In the genomic region with DNA sequence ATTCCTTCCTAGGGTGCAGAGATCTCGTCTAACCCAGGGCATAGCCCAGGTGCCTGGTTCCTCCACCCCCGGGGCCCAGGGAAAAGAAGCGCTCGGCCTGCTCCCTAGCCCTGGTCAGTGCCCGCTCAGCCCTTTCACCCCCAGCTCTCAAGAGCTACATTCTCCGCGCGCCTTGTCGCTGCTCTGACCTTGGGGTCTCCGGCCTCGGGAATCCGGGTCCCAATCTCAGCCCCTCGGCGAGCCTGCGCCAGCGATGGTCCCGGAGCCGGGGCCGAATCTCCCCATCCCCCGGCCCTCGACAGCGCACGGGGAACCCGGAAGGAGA, we compare ENCODE assay signal across 8 mouse cellular contexts. TPM values are rescaled to one million over a fixed set of nuclear protein-coding genes. Genes with fewer than 3 reads are reported as not detected.
A peak's percentile ranks its signal among the peaks of the same experiment; 100 is the strongest.
DNase-seq lines count a peak whose midpoint lies in the region; ATAC-seq and TF ChIP-seq lines count a peak whose summit lies in the region.

No protein-coding gene starts in this region.

- no peaks in the 10 kb centered on the region for H3K79me3 ChIP-seq in C2C12 (ENCODE audit: low read depth)

- peak overlapping the region; percentile 87 for H3K9ac ChIP-seq in heart, embryonic 16.5 days (ENCODE audit: low read length)
- H3K9ac ChIP-seq in liver, embryonic 15.5 days, result no peak overlapping the region

- H3K79me2 ChIP-seq in C2C12 (ENCODE audit: control insufficient read depth, insufficient read depth), result no peaks in the 10 kb centered on the region

- no peaks in the 10 kb centered on the region for H3K36me3 ChIP-seq in C2C12 (ENCODE audit: control insufficient read depth, insufficient read depth)
- H3K36me3 ChIP-seq in heart, embryonic 16.5 days (ENCODE audit: control insufficient read depth, insufficient read depth), result no peaks in the 10 kb centered on the region
- H3K36me3 ChIP-seq in liver, embryonic 15.5 days (replicated peaks), result no peaks in the 10 kb centered on the region

- peak overlapping the region; percentile 91 for H3K4me2 ChIP-seq in heart, embryonic 16.5 days (ENCODE audit: low read depth, low read length)
- H3K4me2 ChIP-seq in liver, embryonic 15.5 days, result peak overlapping the region; percentile 72

- ATAC-seq in heart, embryonic 16.5 days (replicated peaks; ENCODE audit: extremely low read depth, insufficient read depth, low FRiP score), result peak; percentile 21; the same call in 1 of the 2 replicates
- ATAC-seq in liver, embryonic 15.5 days (ENCODE audit: insufficient read depth), result no peak
- no peak for ATAC-seq in erythroid progenitor cell, adult 5-6 weeks (replicated peaks; ENCODE audit: low FRiP score, poor library complexity, severe bottlenecking)

- 2% methylated on average over 23 of the region's 24 CpGs for WGBS in heart, embryonic 16.5 days
- 3% methylated on average over 24 of the region's 24 CpGs for WGBS in liver, embryonic 15.5 days (ENCODE audit: insufficient replicate concordance)

- H3K4me3 ChIP-seq in C2C12 (ENCODE audit: insufficient read depth, poor library complexity, severe bottlenecking), result no peak overlapping the region
- peak overlapping the region; percentile 75 for H3K4me3 ChIP-seq in heart, embryonic 16.5 days (ENCODE audit: low read length)
- H3K4me3 ChIP-seq in liver, embryonic 15.5 days (replicated peaks), result peak overlapping the region; percentile 46

- H3K27ac ChIP-seq in heart, embryonic 16.5 days (ENCODE audit: low read length), result peak overlapping the region; percentile 25
- H3K27ac ChIP-seq in liver, embryonic 15.5 days (replicated peaks), result no peak overlapping the region

- no peak for TF ChIP-seq CTCF in C2C12 (IDR thresholded peaks at IDR 0.05; ENCODE audit: control insufficient read depth, insufficient read depth, insufficient read length)

- no peaks in the 10 kb centered on the region for H3K27me3 ChIP-seq in C2C12 (ENCODE audit: control insufficient read depth, insufficient read depth, insufficient read length)
- H3K27me3 ChIP-seq in heart, embryonic 16.5 days (ENCODE audit: control insufficient read depth, insufficient read depth, low read length), result peaks cover 52% of the 10 kb centered on the region
- H3K27me3 ChIP-seq in liver, embryonic 15.5 days, result peaks cover 82% of the 10 kb centered on the region

- no peaks in the 10 kb centered on the region for H3K9me3 ChIP-seq in heart, embryonic 16.5 days (replicated peaks; ENCODE audit: control insufficient read depth, low read length)
- H3K9me3 ChIP-seq in liver, embryonic 15.5 days (replicated peaks), result no peaks in the 10 kb centered on the region

- H3ac ChIP-seq in C2C12 (ENCODE audit: control insufficient read depth, insufficient read length, low read depth), result peak overlapping the region; percentile 25

- DNase-seq in heart, adult 11 months, result peak; percentile 90
- DNase-seq in heart, adult 8-10 months (ENCODE audit: low spot score), result no peak
- no peak for DNase-seq in right cerebral cortex, adult 2 months (ENCODE audit: low spot score in 2 of 2)
- no peak for DNase-seq in kidney, postnatal 25 days

- peaks cover 36% of the 10 kb centered on the region for H3K4me1 ChIP-seq in heart, embryonic 16.5 days (ENCODE audit: control insufficient read depth, insufficient read depth, low read length)
- H3K4me1 ChIP-seq in liver, embryonic 15.5 days (replicated peaks), result peaks cover 12% of the 10 kb centered on the region

TF ChIP-seq in C2C12, 6 proteins besides CTCF, POLR2A, EP300 and RAD21:
- no peak for TF ChIP-seq FOSL1 (IDR thresholded peaks at IDR 0.05; ENCODE audit: insufficient read depth, low read length, poor library complexity, severe bottlenecking)
- no peak for TF ChIP-seq CEBPB (IDR thresholded peaks at IDR 0.05; ENCODE audit: low read depth)
- no peak for TF ChIP-seq MYOD1 (IDR thresholded peaks at IDR 0.05; ENCODE audit: control insufficient read depth, insufficient read length, low read depth)
- TF ChIP-seq MYOG (IDR thresholded peaks at IDR 0.05; ENCODE audit: control insufficient read depth, extremely low read depth, insufficient read length), result no peak
- TF ChIP-seq USF1 (IDR thresholded peaks at IDR 0.05; ENCODE audit: low read depth), result no peak
- no peak for TF ChIP-seq MAX (IDR thresholded peaks at IDR 0.05)

RNA-seq across cellular contexts. Expression of a gene that starts 0.5 kb away (rescaled TPM):
- 100 to 1,000 TPM; 176 to 234 (median 203) TPM for total RNA-seq in heart, adult 8-10 months (2022)
- 13.6 TPM for polyA plus RNA-seq in C2C12 (2012; fragmentation: generic; extraction: Trizol)
- 7.5 and 9.0 TPM in 2 replicates for polyA plus RNA-seq in heart, embryonic 16.5 days (2015; fragmentation: Nextera tagmentation; extraction: Ambion mirVana)
- 0.03 and 0.05 TPM in 2 replicates for polyA plus RNA-seq in liver, embryonic 15.5 days (2015; fragmentation: Nextera tagmentation; extraction: Ambion mirVana)
- not detected in 2 replicates for total RNA-seq in erythroid progenitor cell, adult 5-6 weeks (2015; ENCODE audit: low replicate concordance)
- not detected in 2 replicates for total RNA-seq in erythroid progenitor cell, adult 5-6 weeks (2017; ENCODE audit: low replicate concordance)
